Mouse (Mus musculus): ENCODE data around the gene Olfr598. TPM values are rescaled to one million over a fixed set of nuclear protein-coding genes. Genes with fewer than 3 reads are reported as not detected.

The Olfr598 gene
- polyA plus RNA-seq (2015; fragmentation: Illumina TruSeq; extraction: RNeasy Lipid Tissue Mini Kit (QIAGEN cat#74804); ENCODE audit: low read depth, low replicate concordance), result not detected

DNA sequence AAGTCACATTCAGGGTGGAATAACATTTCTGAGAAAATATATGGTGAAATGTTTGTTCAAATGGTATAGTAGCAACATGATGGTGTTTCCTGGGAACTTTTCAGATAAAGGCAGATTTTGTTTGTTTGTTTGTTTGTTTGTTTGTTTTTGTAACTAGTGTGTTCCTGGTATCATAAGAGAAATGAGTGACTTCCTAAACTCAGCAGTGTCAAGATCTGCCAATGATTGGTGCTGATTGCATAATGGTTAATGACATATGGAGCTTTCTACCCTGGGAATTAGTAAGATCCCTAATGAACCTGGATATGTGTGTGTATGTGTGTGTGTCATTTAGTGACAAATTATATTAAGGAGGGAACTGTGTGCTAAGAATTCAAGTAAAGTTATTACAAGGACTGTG, at the start of gene Olfr598:
Olfr598 (plus strand) TSS at position 301 of the 400 bp plus-strand sequence.

GRCm38 (mm10) chr7:103305348-103305747, 18.0 kb upstream of the Olfr598 start, which contains the start of gene Olfr596:
Gene Olfr596 (plus strand): TSS chr7:103305648.

GRCm38 (mm10) chr7:103316015-103316414, 7.4 kb upstream of the Olfr598 start, which contains the start of gene Olfr597:
Gene Olfr597 (plus strand): TSS chr7:103316315.

DNA sequence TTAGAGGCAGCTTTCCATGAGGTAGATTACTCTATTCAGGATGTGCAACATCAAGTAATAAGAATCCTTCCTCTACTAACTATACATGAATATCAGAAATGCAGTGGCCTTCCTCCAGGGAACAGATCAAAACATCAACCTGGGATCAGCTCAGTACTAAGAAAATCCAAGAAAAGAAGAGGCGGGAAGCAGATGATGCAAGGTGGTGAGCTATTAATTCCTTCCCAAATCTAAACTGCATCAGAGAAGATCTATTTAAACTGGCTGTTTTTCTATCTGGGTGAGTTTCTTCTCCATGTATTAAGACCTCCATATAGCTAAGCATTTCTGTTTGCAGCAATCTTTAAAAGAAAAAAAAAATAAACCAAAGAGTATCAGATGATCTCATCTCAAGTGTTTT, 12.2 kb downstream of the Olfr598 start, which contains the start of gene Olfr599:
Olfr599 (plus strand) TSS at position 301 of the 400 bp plus-strand sequence.

DNA sequence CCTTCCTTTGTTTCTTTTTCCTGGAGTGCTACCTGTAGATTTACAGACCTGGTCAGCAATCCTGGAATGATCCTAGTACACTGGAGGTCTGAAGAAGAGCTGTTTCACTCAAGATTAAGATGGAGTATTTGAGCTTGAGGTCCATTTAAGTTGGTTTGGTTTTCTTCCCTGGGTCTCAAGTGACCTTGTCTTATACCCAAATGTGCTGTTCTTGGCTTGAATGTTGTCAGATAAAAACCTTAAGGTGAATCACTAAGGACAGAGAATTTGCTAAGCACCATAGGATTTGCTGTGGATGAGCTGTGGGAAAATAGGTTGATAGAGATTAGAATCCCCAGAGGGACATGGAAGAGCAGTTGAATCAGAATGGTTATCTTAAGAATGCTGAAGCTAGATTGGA, 26.2 kb downstream of the Olfr598 start, which contains the start of gene Olfr600:
Olfr600 (minus strand) TSS at position 101 of the 400 bp plus-strand sequence.

DNA sequence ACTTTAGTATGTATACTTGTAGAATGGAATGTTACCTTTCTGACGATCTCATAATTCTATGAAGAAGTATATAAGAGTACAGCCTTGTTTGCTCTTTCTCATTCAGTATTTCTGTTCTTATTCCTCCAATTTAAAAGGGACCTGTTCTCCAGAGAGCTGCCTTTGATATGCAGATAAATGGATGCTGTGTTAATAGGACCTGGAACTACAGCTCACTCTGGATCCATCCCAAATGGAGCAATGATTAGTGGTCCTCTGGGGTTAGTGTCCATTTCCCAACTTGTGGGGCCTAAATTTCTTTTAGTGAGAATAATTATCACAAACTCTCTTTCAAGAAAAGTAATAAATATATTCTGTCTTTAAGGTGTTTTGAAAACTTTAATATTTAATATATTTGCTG, 39.2 kb downstream of the Olfr598 start, which contains the start of gene Olfr601:
Olfr601 (minus strand) TSS at position 101 of the 400 bp plus-strand sequence.

Other genes starting within 250 kb of the Olfr598 start
- gene Olfr584, start 241.7 kb upstream of the Olfr598 start, polyA plus RNA-seq (2015; fragmentation: Illumina TruSeq; extraction: RNeasy Lipid Tissue Mini Kit (QIAGEN cat#74804); ENCODE audit: low read depth, low replicate concordance), result not detected
- gene Olfr585, start 225.8 kb upstream of the Olfr598 start, polyA plus RNA-seq (2015; fragmentation: Illumina TruSeq; extraction: RNeasy Lipid Tissue Mini Kit (QIAGEN cat#74804); ENCODE audit: low read depth, low replicate concordance), result not detected
- not detected for gene Olfr586, start 197.9 kb upstream of the Olfr598 start, polyA plus RNA-seq (2015; fragmentation: Illumina TruSeq; extraction: RNeasy Lipid Tissue Mini Kit (QIAGEN cat#74804); ENCODE audit: low read depth, low replicate concordance)
- gene Olfr588-ps1, start 182.7 kb upstream of the Olfr598 start, polyA plus RNA-seq (2015; fragmentation: Illumina TruSeq; extraction: RNeasy Lipid Tissue Mini Kit (QIAGEN cat#74804); ENCODE audit: low read depth, low replicate concordance), result not detected
- gene Olfr589, start 167.2 kb upstream of the Olfr598 start, polyA plus RNA-seq (2015; fragmentation: Illumina TruSeq; extraction: RNeasy Lipid Tissue Mini Kit (QIAGEN cat#74804); ENCODE audit: low read depth, low replicate concordance), result not detected
- gene Olfr591, start 145.2 kb upstream of the Olfr598 start, polyA plus RNA-seq (2015; fragmentation: Illumina TruSeq; extraction: RNeasy Lipid Tissue Mini Kit (QIAGEN cat#74804); ENCODE audit: low read depth, low replicate concordance), result not detected
- gene Olfr592, start 138.8 kb upstream of the Olfr598 start, polyA plus RNA-seq (2015; fragmentation: Illumina TruSeq; extraction: RNeasy Lipid Tissue Mini Kit (QIAGEN cat#74804); ENCODE audit: low read depth, low replicate concordance), result not detected
- gene Olfr593, start 111.7 kb upstream of the Olfr598 start, polyA plus RNA-seq (2015; fragmentation: Illumina TruSeq; extraction: RNeasy Lipid Tissue Mini Kit (QIAGEN cat#74804); ENCODE audit: low read depth, low replicate concordance), result not detected
- not detected for gene Olfr594, start 106.6 kb upstream of the Olfr598 start, polyA plus RNA-seq (2015; fragmentation: Illumina TruSeq; extraction: RNeasy Lipid Tissue Mini Kit (QIAGEN cat#74804); ENCODE audit: low read depth, low replicate concordance)
- not detected for gene Usp17ld, start 71.1 kb upstream of the Olfr598 start, polyA plus RNA-seq (2015; fragmentation: Illumina TruSeq; extraction: RNeasy Lipid Tissue Mini Kit (QIAGEN cat#74804); ENCODE audit: low read depth, low replicate concordance)
- not detected for gene Olfr596, start 17.9 kb upstream of the Olfr598 start, polyA plus RNA-seq (2015; fragmentation: Illumina TruSeq; extraction: RNeasy Lipid Tissue Mini Kit (QIAGEN cat#74804); ENCODE audit: low read depth, low replicate concordance)
- not detected for gene Olfr597, start 7.3 kb upstream of the Olfr598 start, polyA plus RNA-seq (2015; fragmentation: Illumina TruSeq; extraction: RNeasy Lipid Tissue Mini Kit (QIAGEN cat#74804); ENCODE audit: low read depth, low replicate concordance)
- not detected for gene Olfr599, start 12.3 kb downstream of the Olfr598 start, polyA plus RNA-seq (2015; fragmentation: Illumina TruSeq; extraction: RNeasy Lipid Tissue Mini Kit (QIAGEN cat#74804); ENCODE audit: low read depth, low replicate concordance)
- not detected for gene Olfr600, start 26.1 kb downstream of the Olfr598 start, polyA plus RNA-seq (2015; fragmentation: Illumina TruSeq; extraction: RNeasy Lipid Tissue Mini Kit (QIAGEN cat#74804); ENCODE audit: low read depth, low replicate concordance)
- gene Olfr601, start 39.1 kb downstream of the Olfr598 start, polyA plus RNA-seq (2015; fragmentation: Illumina TruSeq; extraction: RNeasy Lipid Tissue Mini Kit (QIAGEN cat#74804); ENCODE audit: low read depth, low replicate concordance), result not detected
- gene Olfr603, start 62.6 kb downstream of the Olfr598 start, polyA plus RNA-seq (2015; fragmentation: Illumina TruSeq; extraction: RNeasy Lipid Tissue Mini Kit (QIAGEN cat#74804); ENCODE audit: low read depth, low replicate concordance), result not detected
- not detected for gene Usp17lc, start 91.5 kb downstream of the Olfr598 start, polyA plus RNA-seq (2015; fragmentation: Illumina TruSeq; extraction: RNeasy Lipid Tissue Mini Kit (QIAGEN cat#74804); ENCODE audit: low read depth, low replicate concordance)
- gene Olfr605, start 121.9 kb downstream of the Olfr598 start, polyA plus RNA-seq (2015; fragmentation: Illumina TruSeq; extraction: RNeasy Lipid Tissue Mini Kit (QIAGEN cat#74804); ENCODE audit: low read depth, low replicate concordance), result not detected
- gene Olfr606, start 125.5 kb downstream of the Olfr598 start, polyA plus RNA-seq (2015; fragmentation: Illumina TruSeq; extraction: RNeasy Lipid Tissue Mini Kit (QIAGEN cat#74804); ENCODE audit: low read depth, low replicate concordance), result not detected
- gene Olfr607, start 140.6 kb downstream of the Olfr598 start, polyA plus RNA-seq (2015; fragmentation: Illumina TruSeq; extraction: RNeasy Lipid Tissue Mini Kit (QIAGEN cat#74804); ENCODE audit: low read depth, low replicate concordance), result not detected
- gene Olfr608, start 146.3 kb downstream of the Olfr598 start, polyA plus RNA-seq (2015; fragmentation: Illumina TruSeq; extraction: RNeasy Lipid Tissue Mini Kit (QIAGEN cat#74804); ENCODE audit: low read depth, low replicate concordance), result not detected
- gene Olfr609, start 174.5 kb downstream of the Olfr598 start, polyA plus RNA-seq (2015; fragmentation: Illumina TruSeq; extraction: RNeasy Lipid Tissue Mini Kit (QIAGEN cat#74804); ENCODE audit: low read depth, low replicate concordance), result not detected
- not detected for gene Olfr610, start 188.6 kb downstream of the Olfr598 start, polyA plus RNA-seq (2015; fragmentation: Illumina TruSeq; extraction: RNeasy Lipid Tissue Mini Kit (QIAGEN cat#74804); ENCODE audit: low read depth, low replicate concordance)
- not detected for gene Olfr611, start 197.3 kb downstream of the Olfr598 start, polyA plus RNA-seq (2015; fragmentation: Illumina TruSeq; extraction: RNeasy Lipid Tissue Mini Kit (QIAGEN cat#74804); ENCODE audit: low read depth, low replicate concordance)
- not detected for gene Olfr612, start 219.1 kb downstream of the Olfr598 start, polyA plus RNA-seq (2015; fragmentation: Illumina TruSeq; extraction: RNeasy Lipid Tissue Mini Kit (QIAGEN cat#74804); ENCODE audit: low read depth, low replicate concordance)
- not detected for gene Olfr613, start 224.5 kb downstream of the Olfr598 start, polyA plus RNA-seq (2015; fragmentation: Illumina TruSeq; extraction: RNeasy Lipid Tissue Mini Kit (QIAGEN cat#74804); ENCODE audit: low read depth, low replicate concordance)
- not detected for gene Olfr615, start 232.5 kb downstream of the Olfr598 start, polyA plus RNA-seq (2015; fragmentation: Illumina TruSeq; extraction: RNeasy Lipid Tissue Mini Kit (QIAGEN cat#74804); ENCODE audit: low read depth, low replicate concordance)
- gene Olfr616, start 245.6 kb downstream of the Olfr598 start, polyA plus RNA-seq (2015; fragmentation: Illumina TruSeq; extraction: RNeasy Lipid Tissue Mini Kit (QIAGEN cat#74804); ENCODE audit: low read depth, low replicate concordance), result not detected
- not detected for gene Olfr617, start 249.5 kb downstream of the Olfr598 start, polyA plus RNA-seq (2015; fragmentation: Illumina TruSeq; extraction: RNeasy Lipid Tissue Mini Kit (QIAGEN cat#74804); ENCODE audit: low read depth, low replicate concordance)